Comparison of ENCODE assay signal across 8 mouse cellular contexts in the genomic region with DNA sequence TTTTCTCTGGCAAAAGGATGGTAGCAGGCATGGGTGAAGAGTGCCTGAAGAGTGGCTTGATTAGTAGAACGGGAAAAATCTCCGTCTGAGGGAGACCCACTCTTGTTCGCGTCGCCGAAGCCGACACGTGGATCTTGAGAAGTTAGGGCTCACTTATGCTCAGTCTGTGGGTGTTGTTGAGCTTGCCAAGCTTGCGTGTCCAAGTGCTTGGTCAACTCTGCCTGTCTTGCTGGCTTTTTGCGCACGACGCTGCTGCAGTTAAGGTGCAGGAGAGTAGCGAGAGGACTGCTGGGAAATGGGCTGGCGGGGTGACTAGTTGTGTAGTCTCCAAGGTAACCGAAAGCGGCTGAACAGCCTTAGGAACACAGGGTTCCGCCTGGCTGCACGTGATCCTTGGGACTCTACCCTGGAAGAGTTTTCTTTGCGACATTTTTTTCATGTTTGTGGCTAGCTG. TPM values are rescaled to one million over a fixed set of nuclear protein-coding genes. Genes with fewer than 3 reads are reported as not detected.
DNase-seq lines count a peak whose midpoint lies in the region; ATAC-seq and TF ChIP-seq lines count a peak whose summit lies in the region.

No protein-coding gene starts in this region.

- peak overlapping the region; percentile 64 for H3K9ac ChIP-seq in heart, embryonic 12.5 days
- H3K9ac ChIP-seq in kidney, embryonic 16.5 days (replicated peaks; ENCODE audit: low read length): peak overlapping the region; percentile 70
- H3K9ac ChIP-seq in liver, embryonic 13.5 days: peak overlapping the region; percentile 71
- peak overlapping the region; percentile 37; the same call in 1 of the 2 replicates for H3K9ac ChIP-seq in stomach, embryonic 15.5 days

- H3K9me3 ChIP-seq in heart, embryonic 12.5 days (replicated peaks): no peaks in the 10 kb centered on the region
- no peaks in the 10 kb centered on the region for H3K9me3 ChIP-seq in kidney, embryonic 16.5 days (ENCODE audit: low read length)
- no peaks in the 10 kb centered on the region for H3K9me3 ChIP-seq in liver, embryonic 13.5 days (replicated peaks)
- no peaks in the 10 kb centered on the region for H3K9me3 ChIP-seq in stomach, embryonic 15.5 days

- H3K4me3 ChIP-seq in bone marrow macrophage, adult 2 months (ENCODE audit: insufficient read depth, low read length): peak overlapping the region; percentile 74
- peak overlapping the region; percentile 53 for H3K4me3 ChIP-seq in heart, embryonic 12.5 days
- peak overlapping the region; percentile 68 for H3K4me3 ChIP-seq in kidney, embryonic 16.5 days (ENCODE audit: low read length)
- peak overlapping the region; percentile 64 for H3K4me3 ChIP-seq in liver, embryonic 13.5 days (replicated peaks)
- H3K4me3 ChIP-seq in stomach, embryonic 15.5 days (replicated peaks): peak overlapping the region; percentile 60

- TF ChIP-seq POLR2A in bone marrow macrophage, adult 2 months (IDR thresholded peaks at IDR 0.05; ENCODE audit: borderline replicate concordance, low read depth, low read length): no peak

- DNase-seq in CD4-positive helper T cell, adult 2 months (ENCODE audit: low read depth, low spot score): peak; percentile 75
- DNase-seq in liver, embryonic 13.5 days: peak; percentile 71
- DNase-seq in natural killer cell, adult 2 months (ENCODE audit: low spot score in 2 of 2): peak; percentile 56 to 59

- WGBS in heart, embryonic 12.5 days: 6% methylated on average over 19 of the region's 19 CpGs
- 4% methylated on average over 19 of the region's 19 CpGs for WGBS in kidney, embryonic 16.5 days
- 1% methylated on average over 19 of the region's 19 CpGs for WGBS in liver, embryonic 13.5 days (ENCODE audit: insufficient replicate concordance)
- 5% methylated on average over 19 of the region's 19 CpGs for WGBS in stomach, embryonic 15.5 days

- H3K4me2 ChIP-seq in heart, embryonic 12.5 days: peak overlapping the region; percentile 99
- peak overlapping the region; percentile 98 for H3K4me2 ChIP-seq in kidney, embryonic 16.5 days (replicated peaks; ENCODE audit: low read depth, low read length)
- peak overlapping the region; percentile 96 for H3K4me2 ChIP-seq in liver, embryonic 13.5 days
- H3K4me2 ChIP-seq in stomach, embryonic 15.5 days: peak overlapping the region; percentile 89

- ATAC-seq in erythroid progenitor cell, adult 5-6 weeks (replicated peaks; ENCODE audit: low FRiP score, poor library complexity, severe bottlenecking): peak; percentile 55
- ATAC-seq in heart, embryonic 12.5 days (ENCODE audit: insufficient number of reproducible peaks, low FRiP score): no peak; the same call in 1 of the 2 replicates
- ATAC-seq in kidney, embryonic 16.5 days (ENCODE audit: low FRiP score, low TSS enrichment): peak; percentile 76
- ATAC-seq in liver, embryonic 13.5 days (ENCODE audit: low read depth): peak; percentile 49
- peak; percentile 69 for ATAC-seq in stomach, embryonic 15.5 days (ENCODE audit: insufficient read depth, low FRiP score, low read depth)

- H3K4me1 ChIP-seq in bone marrow macrophage, adult 2 months (ENCODE audit: control insufficient read depth, insufficient read depth, low read length): peaks cover 13% of the 10 kb centered on the region
- peaks cover 23% of the 10 kb centered on the region for H3K4me1 ChIP-seq in heart, embryonic 12.5 days (replicated peaks)
- peaks cover 20% of the 10 kb centered on the region for H3K4me1 ChIP-seq in kidney, embryonic 16.5 days (ENCODE audit: insufficient read depth, low read length)
- H3K4me1 ChIP-seq in liver, embryonic 13.5 days (replicated peaks): peaks cover 40% of the 10 kb centered on the region
- 0 out of 2 replicates have a peak, but pooled peaks cover 5% of the 10 kb centered on the region for H3K4me1 ChIP-seq in stomach, embryonic 15.5 days

- no peaks in the 10 kb centered on the region for H3K27me3 ChIP-seq in heart, embryonic 12.5 days (replicated peaks)
- H3K27me3 ChIP-seq in kidney, embryonic 16.5 days (ENCODE audit: insufficient read depth, low read length): no peaks in the 10 kb centered on the region
- no peaks in the 10 kb centered on the region for H3K27me3 ChIP-seq in liver, embryonic 13.5 days
- H3K27me3 ChIP-seq in stomach, embryonic 15.5 days (replicated peaks): no peaks in the 10 kb centered on the region

- H3K36me3 ChIP-seq in heart, embryonic 12.5 days: peaks cover 10% of the 10 kb centered on the region
- H3K36me3 ChIP-seq in kidney, embryonic 16.5 days (ENCODE audit: insufficient read depth, low read length): peaks cover 9% of the 10 kb centered on the region
- peaks cover 6% of the 10 kb centered on the region for H3K36me3 ChIP-seq in liver, embryonic 13.5 days
- H3K36me3 ChIP-seq in stomach, embryonic 15.5 days: peaks cover 2% of the 10 kb centered on the region

- peak overlapping the region; percentile 79 for H3K27ac ChIP-seq in bone marrow macrophage, adult 2 months (ENCODE audit: insufficient read depth, low read depth, low read length)
- H3K27ac ChIP-seq in heart, embryonic 12.5 days (ENCODE audit: poor library complexity, severe bottlenecking): peak overlapping the region; percentile 95; the same call in 1 of the 2 replicates
- H3K27ac ChIP-seq in kidney, embryonic 16.5 days (ENCODE audit: low read length): peak overlapping the region; percentile 94
- peak overlapping the region; percentile 90 for H3K27ac ChIP-seq in liver, embryonic 13.5 days
- peak overlapping the region; percentile 97 for H3K27ac ChIP-seq in stomach, embryonic 15.5 days

- TF ChIP-seq CTCF in bone marrow macrophage, adult 2 months (IDR thresholded peaks at IDR 0.05; ENCODE audit: low read depth, low read length): no peak

RNA-seq across cellular contexts. Expression of gene Mga, which starts 1.1 kb away (rescaled TPM):
- polyA plus RNA-seq in bone marrow macrophage, adult 2 months (2012; ENCODE audit: insufficient read depth, insufficient read length, missing spikeins): 30.3 and 30.8 TPM in 2 replicates
- total RNA-seq in erythroid progenitor cell, adult 5-6 weeks (2015; ENCODE audit: low replicate concordance): 8.3 and 10.5 TPM in 2 replicates
- 12.2 and 20.9 TPM in 2 replicates for total RNA-seq in erythroid progenitor cell, adult 5-6 weeks (2017; ENCODE audit: low replicate concordance)
- 27.6 and 29.0 TPM in 2 replicates for polyA plus RNA-seq in heart, embryonic 12.5 days (2016; fragmentation: Nextera tagmentation; extraction: Ambion mirVana)
- 24.7 and 28.3 TPM in 2 replicates for polyA plus RNA-seq in kidney, embryonic 16.5 days (2015; fragmentation: Nextera tagmentation; extraction: Ambion mirVana)
- 6.6 and 8.0 TPM in 2 replicates for polyA plus RNA-seq in liver, embryonic 13.5 days (2015; fragmentation: Nextera tagmentation; extraction: Ambion mirVana)
- polyA plus RNA-seq in stomach, embryonic 15.5 days (2015; fragmentation: Nextera tagmentation; extraction: Ambion mirVana): 23.3 and 24.5 TPM in 2 replicates
